Mouse (Mus musculus): Measurements from ENCODE around the gene I830077J02Rik.

- TF ChIP-seq POLR2A (IDR thresholded peaks at IDR 0.05; ENCODE audit: borderline replicate concordance, control insufficient read depth, low read depth, low read length), result no peak
- no peak for TF ChIP-seq CTCF (IDR thresholded peaks at IDR 0.05; ENCODE audit: control insufficient read depth, insufficient read depth, low read length)
Observed at GRCm38 (mm10) chr3:105927561-105928194, 4.8 kb downstream of the I830077J02Rik start.
